Mouse (Mus musculus) cerebral cortex, adult 2 months (tissue): ENCODE data around the gene Hsd17b6.

Experiments used
- WGBS: fragments of 180-500 bp; shearing (Covaris S2); methylation state at CpG from one replicate; pipeline ENCODE4 v1.1.7; 2018; 5-methylcytosine and 5-hydroxymethylcytosine counted together

The Hsd17b6 gene

GRCm38 (mm10) chr10:128008207-128008889 lies 937 bp upstream of the Hsd17b6 start:
- 2% methylated on average over 4 of the region's 4 CpGs for WGBS

DNA sequence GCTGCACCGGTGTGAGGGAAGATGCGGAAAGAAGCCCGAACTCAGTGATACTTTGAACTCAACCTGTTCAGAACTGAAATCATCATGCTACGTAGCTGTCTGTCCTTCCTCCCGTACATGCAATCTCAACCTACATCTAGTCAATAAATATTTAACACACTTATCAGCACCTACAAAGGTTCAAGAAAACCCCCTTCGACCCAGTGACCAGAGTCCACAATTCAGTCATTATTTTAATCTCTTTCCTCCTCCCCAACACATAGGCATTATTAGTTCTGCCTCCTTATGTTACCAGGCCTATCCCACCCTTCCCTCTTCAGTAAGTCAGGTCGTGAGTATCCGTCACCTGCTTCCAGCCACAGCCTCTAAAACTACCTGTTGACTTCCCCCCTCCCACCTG lies 1.9 kb downstream of the Hsd17b6 start:
- WGBS, result 91% methylated on average over 8 of the region's 8 CpGs

GRCm38 (mm10) chr10:128004918-128005317 lies 2.5 kb downstream of the Hsd17b6 start:
- 90% methylated on average over 10 of the region's 10 CpGs for WGBS

- 83% methylated on average over 3 of the region's 3 CpGs for WGBS
Measured at GRCm38 (mm10) chr10:128003281-128003801, 4.1 kb downstream of the Hsd17b6 start.

- WGBS, result 98% methylated on average over 1 of the region's 1 CpGs
Measured at GRCm38 (mm10) chr10:127998260-127998659, 9.2 kb downstream of the Hsd17b6 start.

DNA sequence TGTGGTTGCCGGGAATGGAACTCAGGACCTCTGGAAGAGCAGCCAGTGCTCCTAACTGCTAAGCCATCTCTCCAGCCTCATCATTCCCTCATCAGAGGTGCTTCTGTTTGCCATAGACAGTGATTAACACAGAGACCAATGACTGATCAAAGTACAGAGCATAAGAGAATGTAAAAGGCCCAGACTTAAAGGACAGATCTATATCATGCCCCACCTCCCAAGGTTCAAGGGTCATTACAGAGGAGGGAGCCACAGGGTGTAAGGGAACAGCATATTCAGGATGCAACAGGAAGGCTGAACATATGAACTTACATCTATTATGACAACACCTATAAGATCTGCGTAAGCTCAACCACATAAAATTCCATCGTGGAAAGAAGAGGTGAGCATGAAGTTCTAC lies 10.7 kb downstream of the Hsd17b6 start:
- WGBS, result 86% methylated on average over 3 of the region's 3 CpGs

GRCm38 (mm10) chr10:127985601-127986000 lies 21.8 kb downstream of the Hsd17b6 start:
- 49% methylated on average over 8 of the region's 8 CpGs for WGBS

DNA sequence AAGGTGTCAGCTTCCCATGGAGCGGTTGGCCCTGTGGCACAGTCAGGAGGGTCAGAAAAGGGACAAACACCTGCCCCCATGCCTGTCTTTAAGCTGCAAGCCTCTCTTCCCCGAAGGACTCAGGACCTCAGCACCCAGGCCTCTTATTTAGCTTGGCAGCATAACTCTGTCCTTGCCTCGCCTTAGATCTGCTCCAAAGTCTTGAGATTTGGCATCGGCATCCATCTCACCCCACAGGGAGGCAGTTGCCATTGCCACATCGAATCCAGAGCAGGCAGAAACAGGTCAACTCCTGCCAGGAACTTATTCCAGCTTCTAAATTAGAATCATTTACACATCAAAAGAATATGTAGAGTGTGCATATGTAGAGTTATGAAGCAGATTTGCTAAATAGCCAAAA lies 22.8 kb downstream of the Hsd17b6 start:
- 38% methylated on average over 5 of the region's 5 CpGs for WGBS

DNA sequence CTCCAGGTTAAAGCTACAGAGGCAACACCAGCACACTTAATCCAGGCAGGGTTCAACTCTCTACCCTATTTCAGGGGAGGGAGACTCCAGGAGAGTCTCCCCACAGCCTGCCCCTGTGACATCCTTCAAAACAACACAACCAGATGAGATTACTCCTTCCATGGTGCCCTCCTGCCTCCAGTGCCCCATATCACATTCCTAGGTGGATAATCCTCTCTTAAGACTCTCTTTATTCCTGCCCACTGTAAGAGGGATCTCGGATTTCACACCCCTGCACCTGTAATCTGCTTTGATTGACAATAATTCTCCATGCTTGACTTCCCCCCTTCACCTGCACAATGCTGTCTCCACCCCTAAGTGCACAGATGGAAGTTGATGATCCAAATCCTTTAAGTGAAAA lies 31.9 kb downstream of the Hsd17b6 start:
- WGBS, result 48% methylated on average over 1 of the region's 1 CpGs

DNA sequence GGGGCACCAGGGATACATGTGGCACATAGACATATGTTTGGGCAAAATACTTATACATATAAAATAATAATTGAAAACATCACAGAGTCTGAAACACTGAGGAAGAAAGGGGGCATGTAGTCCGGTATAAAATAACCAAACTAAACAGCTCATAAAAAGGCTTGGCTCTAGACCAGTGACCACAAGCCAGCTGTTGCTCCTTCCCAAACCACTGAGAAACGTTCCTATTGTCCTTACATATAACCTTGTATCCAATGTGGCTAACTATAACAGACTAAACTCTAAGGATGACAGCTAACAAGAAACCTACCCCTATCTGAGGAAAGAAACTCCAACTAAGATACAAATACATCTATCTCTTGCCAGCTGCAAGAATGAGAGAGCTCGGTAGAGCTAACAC lies 33.3 kb downstream of the Hsd17b6 start:
- WGBS, result 87% methylated on average over 3 of the region's 3 CpGs

DNA sequence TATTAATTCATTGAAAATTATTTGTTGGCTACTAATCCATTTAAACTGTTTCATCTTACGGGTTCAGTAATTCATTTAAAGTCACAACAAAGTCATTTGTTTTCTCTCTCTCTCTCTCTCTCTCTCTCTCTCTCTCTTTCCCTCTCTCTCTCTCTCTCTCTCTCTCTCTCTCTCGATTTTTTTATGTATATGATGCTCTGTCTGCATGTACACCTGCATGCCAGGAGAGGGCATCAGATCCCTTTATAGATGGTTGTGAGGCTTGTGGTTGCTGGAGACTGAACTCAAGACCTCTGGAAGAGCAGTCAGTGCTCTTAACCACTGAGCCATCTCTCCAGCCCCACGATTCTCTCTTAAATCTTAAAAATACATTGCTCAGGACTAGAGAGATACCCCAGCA lies 36.3 kb downstream of the Hsd17b6 start:
- 68% methylated on average over 3 of the region's 3 CpGs for WGBS

- 57% methylated on average over 3 of the region's 3 CpGs for WGBS
Measured at GRCm38 (mm10) chr10:127970359-127970831, 37.0 kb downstream of the Hsd17b6 start.

DNA sequence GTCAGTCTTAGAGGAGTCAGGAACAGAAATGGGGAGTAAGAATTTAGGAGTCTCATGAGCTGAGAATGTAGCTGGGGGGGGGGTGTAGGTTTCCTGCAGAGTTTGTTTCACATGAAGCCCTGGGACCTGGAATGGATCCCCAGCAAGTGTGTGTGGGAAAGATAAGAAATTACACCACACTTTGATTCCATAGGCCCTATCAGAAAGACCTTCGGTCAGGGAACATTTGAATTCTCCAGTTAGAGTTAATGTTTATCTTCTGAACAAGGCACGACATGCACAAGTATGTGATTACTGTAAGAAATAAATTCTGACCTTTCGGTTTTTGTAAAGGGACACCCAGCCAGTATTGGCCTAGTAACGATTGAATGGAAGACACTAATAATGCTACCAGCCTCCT lies 37.6 kb downstream of the Hsd17b6 start:
- WGBS, result 87% methylated on average over 4 of the region's 4 CpGs

GRCm38 (mm10) chr10:127966506-127966905 lies 40.9 kb downstream of the Hsd17b6 start:
- 98% methylated on average over 6 of the region's 6 CpGs for WGBS

GRCm38 (mm10) chr10:127964004-127964403 lies 43.4 kb downstream of the Hsd17b6 start:
- 67% methylated on average over 3 of the region's 3 CpGs for WGBS

DNA sequence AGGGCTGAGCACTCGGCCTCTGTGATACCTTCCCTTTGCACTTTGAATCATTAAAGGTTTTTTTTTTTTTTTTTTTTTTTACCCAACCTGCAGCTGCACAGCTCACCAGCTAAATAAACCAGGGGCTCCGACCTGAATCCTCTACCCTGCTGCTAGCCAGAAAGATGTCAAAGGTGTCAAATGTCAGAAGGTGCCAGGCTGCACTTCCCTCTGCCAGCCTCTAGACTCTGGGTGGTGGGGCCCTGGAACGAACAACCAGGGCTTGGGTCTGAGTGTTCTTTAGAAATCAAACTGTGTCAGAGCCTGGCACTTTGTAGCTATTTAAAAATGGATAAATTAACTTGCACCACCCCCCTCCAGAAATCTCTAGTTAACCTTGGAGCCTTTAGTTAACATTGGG lies 45.0 kb downstream of the Hsd17b6 start:
- 83% methylated on average over 3 of the region's 3 CpGs for WGBS

DNA sequence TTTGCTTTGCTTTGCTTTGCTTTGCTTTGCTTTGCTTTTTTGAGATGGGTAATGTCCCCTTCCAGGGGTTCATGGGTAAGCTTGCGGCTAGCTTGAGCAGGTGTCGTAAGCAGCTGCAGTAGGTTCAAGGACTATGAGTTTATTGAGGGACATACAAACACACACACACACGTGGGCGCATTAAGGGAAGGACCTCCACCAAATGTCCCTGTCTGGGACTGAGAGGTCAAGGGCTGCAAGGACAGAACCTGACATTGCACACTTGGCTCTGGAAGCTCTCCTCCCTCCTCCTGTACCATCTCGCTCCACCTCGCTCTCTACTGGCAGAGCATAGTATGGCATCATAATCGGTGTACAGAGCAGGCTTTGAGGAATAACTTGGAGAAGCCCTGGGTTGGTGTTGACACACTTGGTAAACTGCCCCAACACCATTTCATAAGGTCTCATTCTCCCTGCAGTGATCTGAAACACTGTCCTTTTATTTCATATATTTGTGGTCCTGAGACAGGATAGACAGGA lies 48.2 kb downstream of the Hsd17b6 start:
- 91% methylated on average over 7 of the region's 7 CpGs for WGBS

GRCm38 (mm10) chr10:127956168-127956816 lies 51.1 kb downstream of the Hsd17b6 start:
- 63% methylated on average over 16 of the region's 16 CpGs for WGBS

DNA sequence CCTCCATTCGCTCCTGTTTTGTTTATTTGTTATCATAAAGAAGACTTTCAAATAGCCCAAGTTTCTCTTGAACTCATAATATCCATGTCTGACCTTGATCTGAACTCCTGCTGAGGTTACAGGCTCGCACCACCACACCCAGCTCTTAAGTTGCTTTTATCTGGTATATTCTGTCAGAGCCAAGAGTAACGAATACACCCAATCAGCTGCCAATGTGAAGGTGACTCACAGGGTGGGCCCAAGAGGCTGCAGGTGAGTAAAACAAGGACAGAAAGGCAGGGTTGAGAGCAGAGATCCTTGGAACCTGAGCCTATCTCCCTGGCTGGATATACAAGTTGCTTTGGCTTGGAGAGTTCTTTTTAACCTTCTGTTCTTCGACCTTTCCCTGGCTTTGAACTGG lies 52.4 kb downstream of the Hsd17b6 start:
- 75% methylated on average over 4 of the region's 4 CpGs for WGBS

- 83% methylated on average over 4 of the region's 4 CpGs for WGBS
Measured at GRCm38 (mm10) chr10:127951821-127952220, 55.6 kb downstream of the Hsd17b6 start.

DNA sequence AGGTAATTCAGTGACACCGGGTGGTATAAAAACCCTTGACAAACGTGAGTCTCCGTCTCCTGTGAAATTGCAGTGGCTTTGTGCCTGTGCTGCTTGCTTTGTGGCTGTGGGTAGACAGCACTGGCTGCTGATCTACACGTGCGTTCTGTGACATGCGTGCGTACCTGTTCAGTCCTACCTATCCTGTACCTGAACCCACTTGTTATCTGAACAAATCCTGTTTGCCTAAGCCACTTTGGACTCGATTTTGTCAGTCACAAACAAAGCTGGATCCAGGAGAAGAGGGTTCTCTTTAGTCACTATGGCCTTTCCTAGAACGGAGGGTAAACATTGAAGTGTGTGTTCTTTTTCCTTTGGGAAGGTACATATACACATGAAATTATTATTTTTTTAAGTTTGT lies 56.0 kb downstream of the Hsd17b6 start:
- WGBS, result 87% methylated on average over 9 of the region's 9 CpGs

- 85% methylated on average over 4 of the region's 4 CpGs for WGBS
Measured at GRCm38 (mm10) chr10:127949596-127950130, 57.7 kb downstream of the Hsd17b6 start.
